Mouse (Mus musculus) hindbrain, embryonic 10.5 days (tissue): ENCODE measurements at regions not wholly inside any gene's neighbourhood (a gene's known extent, or its start where the extent isn't known, plus 50 kb on each side); places are given as distances from the start of the nearest gene placed in this dataset.

Experiments
- DNase-seq: peaks from one replicate; pipeline ENCODE4 v3.0.0-alpha.2; 2017; ENCODE audit warnings: low spot score
- H3K27ac ChIP-seq: fragments of 300-500 bp; sonication (generic); 2 replicates; pipeline ENCODE4 v1.5.1; 2016; ENCODE audit warnings: mild to moderate bottlenecking, moderate library complexity
- H3K27me3 ChIP-seq: fragments of 300-500 bp; sonication (generic); 2 replicates; pipeline ENCODE4 v1.6.1; 2016; ENCODE audit warnings: mild to moderate bottlenecking; ENCODE audit not compliant: poor library complexity, insufficient read depth, severe bottlenecking
- H3K36me3 ChIP-seq: fragments of 300-500 bp; sonication (generic); 2 replicates; pipeline ENCODE4 v1.6.1; 2016; ENCODE audit warnings: mild to moderate bottlenecking, moderate library complexity
- H3K4me1 ChIP-seq: fragments of 300-500 bp; sonication (generic); replicated peaks from 2 replicates; pipeline ENCODE4 v1.6.1; 2016; ENCODE audit warnings: mild to moderate bottlenecking
- H3K4me3 ChIP-seq: fragments of 300-500 bp; sonication (generic); 2 replicates; pipeline ENCODE4 v1.5.1; 2016; ENCODE audit warnings: mild to moderate bottlenecking, moderate library complexity
- H3K9me3 ChIP-seq: fragments of 300-500 bp; sonication (generic); 2 replicates; pipeline ENCODE4 v1.6.1; 2016; ENCODE audit warnings: mild to moderate bottlenecking, moderate library complexity
- WGBS: fragments of 180-500 bp; shearing (Covaris S2); methylation state at CpG from one replicate; pipeline ENCODE4 v1.1.7; 2016; 5-methylcytosine and 5-hydroxymethylcytosine counted together

- no peaks in the 10 kb centered on the region for H3K27me3 ChIP-seq
- no peak for DNase-seq
- H3K36me3 ChIP-seq = no peaks in the 10 kb centered on the region
- 65% methylated on average over 3 of the region's 3 CpGs for WGBS
- H3K4me1 ChIP-seq = peaks cover under 1% of the 10 kb centered on the region
- no peaks in the 10 kb centered on the region for H3K9me3 ChIP-seq
- no peak overlapping the region for H3K27ac ChIP-seq
- H3K4me3 ChIP-seq = no peak overlapping the region
These were observed 165.7 kb downstream of the Pmp22 start for GRCm38 (mm10) chr11:63294476-63294875.

- H3K4me1 ChIP-seq = peaks cover 12% of the 10 kb centered on the region
- H3K36me3 ChIP-seq = no peaks in the 10 kb centered on the region
- no peaks in the 10 kb centered on the region for H3K9me3 ChIP-seq
- H3K27ac ChIP-seq = no peak overlapping the region
- H3K27me3 ChIP-seq = no peaks in the 10 kb centered on the region
- no peak for DNase-seq
- H3K4me3 ChIP-seq = no peak overlapping the region
- 83% methylated on average over 3 of the region's 3 CpGs for WGBS
These were observed 167.7 kb downstream of the Pmp22 start for GRCm38 (mm10) chr11:63296476-63296875.

- H3K36me3 ChIP-seq = no peaks in the 10 kb centered on the region
- no peak overlapping the region for H3K27ac ChIP-seq
- H3K9me3 ChIP-seq = no peaks in the 10 kb centered on the region
- DNase-seq = no peak
- H3K27me3 ChIP-seq = no peaks in the 10 kb centered on the region
- no peak overlapping the region for H3K4me3 ChIP-seq
- WGBS = 33% methylated on average over 14 of the region's 14 CpGs
- peaks cover 12% of the 10 kb centered on the region for H3K4me1 ChIP-seq
These were observed 171.2 kb downstream of the Pmp22 start for GRCm38 (mm10) chr11:63299712-63300581.

- WGBS = 90% methylated on average over 4 of the region's 4 CpGs
- Histone ChIP-seq H3K4me1 (no peaks in the 10 kb centered on the region), H3K36me3 (no peaks in the 10 kb centered on the region), H3K9me3 (no peaks in the 10 kb centered on the region), H3K27ac (no peak overlapping the region), H3K4me3 (no peak overlapping the region), H3K27me3 (no peaks in the 10 kb centered on the region)
- DNase-seq = no peak
These were observed 196.4 kb downstream of the Pmp22 start for GRCm38 (mm10) chr11:63325166-63325565.

GRCm38 (mm10) chr11:63326864-63327263 is 198.1 kb downstream of the Pmp22 start:
- no peaks in the 10 kb centered on the region for H3K27me3 ChIP-seq
- no peak overlapping the region for H3K4me3 ChIP-seq
- no peaks in the 10 kb centered on the region for H3K9me3 ChIP-seq
- no peaks in the 10 kb centered on the region for H3K4me1 ChIP-seq
- DNase-seq = no peak
- no peak overlapping the region for H3K27ac ChIP-seq
- WGBS = 87% methylated on average over 5 of the region's 5 CpGs
- H3K36me3 ChIP-seq = no peaks in the 10 kb centered on the region

GRCm38 (mm10) chr11:63337503-63337902 is 208.7 kb downstream of the Pmp22 start:
- DNase-seq = no peak
- H3K36me3 ChIP-seq = no peaks in the 10 kb centered on the region
- no peaks in the 10 kb centered on the region for H3K4me1 ChIP-seq
- WGBS = 80% methylated on average over 9 of the region's 9 CpGs
- H3K9me3 ChIP-seq = 0 out of 2 replicates have a peak, but pooled peaks cover 4% of the 10 kb centered on the region
- no peak overlapping the region for H3K4me3 ChIP-seq
- no peaks in the 10 kb centered on the region for H3K27me3 ChIP-seq
- H3K27ac ChIP-seq = no peak overlapping the region

- Histone ChIP-seq H3K4me1 (no peaks in the 10 kb centered on the region), H3K36me3 (no peaks in the 10 kb centered on the region), H3K9me3 (0 out of 2 replicates have a peak, but pooled peaks cover 4% of the 10 kb centered on the region), H3K27me3 (no peaks in the 10 kb centered on the region), H3K27ac (no peak overlapping the region), H3K4me3 (no peak overlapping the region)
- 98% methylated on average over 1 of the region's 1 CpGs for WGBS
- no peak for DNase-seq
These were observed 209.5 kb downstream of the Pmp22 start for GRCm38 (mm10) chr11:63338277-63338676.

GRCm38 (mm10) chr11:63345653-63346052 is 216.9 kb downstream of the Pmp22 start:
- 87% methylated on average over 4 of the region's 4 CpGs for WGBS
- H3K4me1 ChIP-seq = peaks cover 10% of the 10 kb centered on the region
- H3K27ac ChIP-seq = no peak overlapping the region
- H3K36me3 ChIP-seq = no peaks in the 10 kb centered on the region
- no peaks in the 10 kb centered on the region; the same call in 1 of the 2 replicates for H3K27me3 ChIP-seq
- H3K4me3 ChIP-seq = no peak overlapping the region
- no peak for DNase-seq
- no peaks in the 10 kb centered on the region for H3K9me3 ChIP-seq

- H3K36me3 ChIP-seq = no peaks in the 10 kb centered on the region
- no peak overlapping the region for H3K4me3 ChIP-seq
- WGBS = 46% methylated on average over 7 of the region's 7 CpGs
- H3K27me3 ChIP-seq = no peaks in the 10 kb centered on the region; the same call in 1 of the 2 replicates
- peak overlapping the region; percentile 62; the same call in 1 of the 2 replicates for H3K27ac ChIP-seq
- DNase-seq = no peak
- H3K4me1 ChIP-seq = peaks cover 16% of the 10 kb centered on the region
- H3K9me3 ChIP-seq = no peaks in the 10 kb centered on the region
These were observed 221.4 kb downstream of the Pmp22 start for GRCm38 (mm10) chr11:63350123-63350696.

- H3K27ac ChIP-seq = no peak overlapping the region
- WGBS = 91% methylated on average over 8 of the region's 8 CpGs
- DNase-seq = no peak
- H3K4me1 ChIP-seq = peaks cover 16% of the 10 kb centered on the region
- H3K9me3 ChIP-seq = no peaks in the 10 kb centered on the region
- no peak overlapping the region for H3K4me3 ChIP-seq
- no peaks in the 10 kb centered on the region for H3K36me3 ChIP-seq
- peaks cover 2% of the 10 kb centered on the region; the same call in 1 of the 2 replicates for H3K27me3 ChIP-seq
These were observed 223.2 kb downstream of the Pmp22 start for GRCm38 (mm10) chr11:63351999-63352398.

- 83% methylated on average over 3 of the region's 3 CpGs for WGBS
- Histone ChIP-seq H3K4me1 (peaks cover 16% of the 10 kb centered on the region), H3K4me3 (no peak overlapping the region), H3K27ac (no peak overlapping the region), H3K27me3 (peaks cover 3% of the 10 kb centered on the region; the same call in 1 of the 2 replicates), H3K9me3 (no peaks in the 10 kb centered on the region), H3K36me3 (no peaks in the 10 kb centered on the region)
- no peak for DNase-seq
These were observed 224.2 kb downstream of the Pmp22 start for GRCm38 (mm10) chr11:63352990-63353389.

- Histone ChIP-seq H3K9me3 (no peaks in the 10 kb centered on the region), H3K4me3 (no peak overlapping the region), H3K27ac (no peak overlapping the region), H3K36me3 (no peaks in the 10 kb centered on the region), H3K4me1 (peaks cover 16% of the 10 kb centered on the region), H3K27me3 (peaks cover 3% of the 10 kb centered on the region; the same call in 1 of the 2 replicates)
- no peak for DNase-seq
- WGBS = 92% methylated on average over 8 of the region's 8 CpGs
These were observed 224.9 kb downstream of the Pmp22 start for GRCm38 (mm10) chr11:63353671-63354070.

- DNase-seq = no peak
- no peak overlapping the region for H3K4me3 ChIP-seq
- no peaks in the 10 kb centered on the region for H3K9me3 ChIP-seq
- 85% methylated on average over 10 of the region's 10 CpGs for WGBS
- H3K36me3 ChIP-seq = no peaks in the 10 kb centered on the region
- peaks cover 3% of the 10 kb centered on the region; the same call in 1 of the 2 replicates for H3K27me3 ChIP-seq
- H3K4me1 ChIP-seq = no peaks in the 10 kb centered on the region
- no peak overlapping the region for H3K27ac ChIP-seq
These were observed 229.1 kb downstream of the Pmp22 start for GRCm38 (mm10) chr11:63357772-63358344.
